Mouse (Mus musculus) right cerebral cortex, postnatal 36 days (tissue): ENCODE measurements around the gene Gm29776.
A peak's percentile ranks its signal among the peaks of the same experiment; 100 is the strongest.

ENCODE experiments used
- DNase-seq, 2 experiments: peaks; one replicate each; pipeline ENCODE4 v3.0.0; 2022; ENCODE audit warnings: low spot score in 2 of 2, mixed read lengths in 1 of 2

The Gm29776 gene

DNA sequence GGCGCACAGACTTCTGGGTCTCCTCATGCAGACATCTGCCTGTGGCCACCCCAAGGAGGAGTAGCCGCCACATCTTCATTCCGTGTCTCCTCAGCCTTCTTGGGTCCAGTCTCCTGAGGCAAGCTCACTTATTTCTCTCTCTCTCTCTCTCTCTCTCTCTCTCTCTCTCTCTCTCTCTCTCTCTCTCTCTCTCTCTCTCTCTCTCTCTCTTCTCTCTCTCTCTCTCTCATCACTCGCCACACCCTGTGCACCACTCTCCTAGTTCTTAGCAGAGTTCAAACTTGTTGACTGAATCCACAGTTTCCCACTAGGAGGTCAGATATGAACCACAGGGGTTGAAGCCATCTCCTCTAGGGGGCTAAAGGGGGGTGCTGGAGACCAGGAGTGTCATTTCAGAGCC lies at the start of gene Gm29776:
Gene Gm29776, minus strand, starts transcription at position 101 of the 400 bp plus-strand sequence.
- no peak for DNase-seq

DNA sequence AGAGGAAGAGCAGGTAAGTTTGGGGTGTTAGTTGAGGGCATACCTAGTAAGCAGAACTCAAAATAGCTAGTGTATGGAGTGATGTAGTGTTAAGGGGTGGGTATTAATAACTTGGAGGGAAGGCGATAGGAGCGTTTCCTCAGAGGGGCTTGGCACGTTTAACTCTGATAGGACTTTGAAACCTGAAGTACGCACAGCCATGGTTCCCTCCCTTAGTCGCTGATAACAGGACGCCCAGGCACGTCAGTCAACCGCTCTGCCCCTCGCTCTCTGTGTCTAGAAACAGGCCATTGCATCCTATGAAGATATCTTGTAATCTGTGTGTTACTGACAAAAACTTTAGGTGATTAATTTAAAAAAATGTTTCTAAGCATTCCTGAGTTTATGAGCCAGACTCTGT lies 47.4 kb upstream of the Gm29776 start:
- no peak for DNase-seq

DNA sequence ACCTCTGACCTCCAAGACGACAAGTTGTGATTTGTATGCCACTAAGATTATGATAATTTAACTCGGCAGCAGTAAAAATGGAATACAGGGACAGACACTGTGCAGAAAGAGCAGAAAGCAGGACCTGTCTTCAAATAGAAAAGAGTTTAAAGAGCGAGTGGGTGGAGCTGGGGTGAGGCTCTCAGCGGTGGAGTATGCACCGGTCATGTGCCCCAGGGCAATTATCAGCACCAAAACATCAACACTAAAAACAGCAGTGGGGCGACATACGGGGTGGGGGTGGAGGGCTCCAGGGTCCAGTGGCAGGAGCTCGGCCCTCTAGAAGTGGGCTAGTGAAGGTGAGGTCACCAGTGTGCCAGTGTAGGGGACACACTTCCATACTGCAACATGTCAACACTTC lies 45.8 kb upstream of the Gm29776 start:
- no peak for DNase-seq

DNA sequence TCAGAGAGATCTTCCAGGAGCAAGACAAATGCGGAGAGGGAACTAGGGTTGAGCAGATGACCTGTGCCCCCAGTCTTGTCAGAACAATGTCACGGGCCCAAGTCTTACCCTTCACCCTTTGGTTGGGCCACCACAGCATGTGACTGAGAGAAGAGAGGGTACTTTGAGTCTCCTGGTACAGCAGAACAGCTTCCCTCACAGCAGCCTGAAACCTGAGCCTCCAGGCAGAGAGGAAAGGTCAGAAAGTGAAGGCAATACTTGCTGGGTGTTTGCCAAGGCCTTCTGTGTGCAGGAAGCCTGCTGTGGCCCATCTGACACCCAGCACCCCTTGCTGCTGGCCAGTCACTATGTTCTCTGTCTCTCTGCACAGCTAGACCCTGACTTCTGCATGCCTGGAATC lies 43.7 kb upstream of the Gm29776 start:
- DNase-seq = no peak

DNA sequence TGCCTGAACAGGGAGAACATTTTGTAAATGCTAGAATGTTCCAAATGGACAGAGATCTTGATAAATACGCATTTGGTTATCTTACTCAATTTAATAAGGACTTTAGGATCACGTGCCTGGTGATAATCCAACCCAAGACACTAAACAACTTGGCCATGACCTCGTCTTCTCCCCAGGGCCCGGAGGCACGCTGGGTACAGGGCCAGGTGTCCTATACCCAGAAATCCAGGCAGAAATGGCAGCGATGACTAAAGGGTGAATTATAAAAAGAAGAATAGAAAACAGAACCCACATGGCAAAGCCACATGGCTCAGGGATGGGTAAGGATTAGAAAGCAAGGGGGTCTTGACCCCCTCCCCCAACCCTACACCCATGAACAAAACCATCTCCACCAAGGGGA lies 43.1 kb upstream of the Gm29776 start:
- DNase-seq = no peak

DNA sequence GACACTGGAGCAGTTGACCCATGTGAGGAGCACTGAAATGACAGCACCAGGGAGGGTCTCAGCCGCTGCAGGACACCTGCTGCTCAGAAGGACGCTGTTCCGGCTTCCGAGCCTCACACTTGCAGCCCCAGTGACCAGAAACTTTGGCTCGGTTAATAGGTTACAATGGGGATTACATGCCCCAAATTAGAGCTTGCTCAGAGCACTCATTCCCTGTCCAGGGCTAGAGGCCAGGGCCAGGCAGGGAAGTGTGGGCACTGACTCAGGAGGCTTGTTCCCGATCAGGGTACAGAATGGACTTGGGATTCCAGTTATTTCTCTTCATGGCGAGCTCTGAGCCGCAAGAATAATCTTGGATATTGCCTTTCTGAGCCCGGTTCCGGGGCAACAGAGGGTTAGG lies 39.0 kb upstream of the Gm29776 start:
- no peak for DNase-seq

DNA sequence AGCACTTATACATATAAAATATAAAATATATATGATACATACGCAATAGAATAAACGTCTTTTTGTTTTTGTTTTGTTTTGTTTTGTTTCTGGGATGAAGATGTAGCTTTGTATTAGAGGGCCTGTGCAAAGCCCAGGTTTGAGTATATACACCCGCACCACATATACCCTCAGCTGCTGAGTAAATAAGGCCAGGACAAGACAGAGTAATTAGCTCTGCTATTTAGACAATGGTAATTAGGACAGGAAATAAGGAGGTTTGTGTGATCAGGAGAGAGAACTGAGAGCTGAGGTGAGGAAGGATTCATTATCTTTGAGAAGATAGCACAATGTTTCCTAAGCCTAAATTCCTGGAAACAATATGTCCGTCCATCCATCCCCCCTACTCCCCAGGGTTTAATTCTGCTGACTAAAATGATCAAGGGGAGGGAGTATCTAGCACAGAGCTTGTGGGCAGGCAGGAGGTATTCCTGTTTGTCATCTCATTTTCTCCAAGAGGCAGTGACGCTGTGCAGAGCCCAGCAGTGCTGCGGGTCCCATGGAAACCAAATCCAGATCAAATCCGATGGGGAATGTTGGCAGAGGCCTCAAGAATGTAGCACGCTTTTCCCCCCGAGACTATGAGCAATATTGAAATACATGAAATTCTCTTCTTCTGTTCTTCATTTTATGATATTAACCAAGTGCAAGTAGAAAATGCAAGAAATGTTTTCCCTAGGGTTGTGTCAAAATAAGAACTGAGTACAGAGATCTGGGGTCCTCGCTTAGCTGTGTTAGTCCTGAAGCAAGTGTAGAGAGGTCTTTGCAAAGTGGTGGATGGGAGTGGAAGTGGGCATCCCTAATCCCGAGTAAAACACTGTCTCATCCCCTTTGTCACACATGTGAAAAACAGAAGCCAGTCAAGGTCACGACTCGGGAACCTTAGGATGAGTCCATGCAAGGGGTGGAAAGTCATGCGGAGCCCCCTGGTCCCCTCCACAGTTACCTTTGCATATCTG lies 38.2 kb upstream of the Gm29776 start:
- peak in 1 of 2 experiments; percentile 55 for DNase-seq

DNA sequence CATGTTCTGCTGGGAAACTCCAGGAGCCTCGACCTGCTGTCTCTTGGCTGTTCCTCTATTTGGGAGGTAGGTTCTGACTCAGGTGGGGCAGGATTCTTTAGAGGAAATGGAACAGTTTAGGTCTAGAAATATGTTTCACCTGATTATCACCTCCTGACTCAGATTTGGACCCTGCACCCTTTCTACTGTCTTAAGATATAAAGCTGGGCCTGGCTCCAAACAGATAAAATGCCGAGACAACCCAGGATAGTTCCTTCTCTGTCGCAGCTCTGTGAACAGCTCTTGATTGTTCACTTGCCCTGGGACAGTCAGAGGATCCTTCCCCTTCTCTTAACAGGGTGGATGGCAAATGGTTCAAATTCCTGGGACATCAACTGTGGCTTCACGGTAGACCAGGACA lies 36.6 kb upstream of the Gm29776 start:
- DNase-seq = no peak

DNA sequence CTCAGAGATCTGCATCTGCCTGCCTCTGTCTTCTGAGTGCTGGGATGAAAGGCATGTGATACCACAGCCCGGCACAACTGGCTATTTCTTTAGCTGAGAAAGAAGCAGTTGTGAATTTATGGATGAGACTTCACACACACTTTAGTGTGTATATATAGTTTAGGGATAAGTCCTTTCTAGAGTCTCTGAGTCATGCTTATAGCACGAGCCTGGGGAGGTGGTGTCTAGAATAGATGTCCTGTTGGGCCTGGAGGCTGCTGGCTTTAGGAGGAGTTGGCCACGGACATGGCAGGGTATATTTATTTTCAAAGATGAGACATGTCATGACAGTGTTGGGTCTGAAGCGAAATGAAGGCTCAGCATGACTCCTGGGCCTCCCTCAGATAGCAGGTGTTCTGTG lies 35.4 kb upstream of the Gm29776 start:
- no peak for DNase-seq

DNA sequence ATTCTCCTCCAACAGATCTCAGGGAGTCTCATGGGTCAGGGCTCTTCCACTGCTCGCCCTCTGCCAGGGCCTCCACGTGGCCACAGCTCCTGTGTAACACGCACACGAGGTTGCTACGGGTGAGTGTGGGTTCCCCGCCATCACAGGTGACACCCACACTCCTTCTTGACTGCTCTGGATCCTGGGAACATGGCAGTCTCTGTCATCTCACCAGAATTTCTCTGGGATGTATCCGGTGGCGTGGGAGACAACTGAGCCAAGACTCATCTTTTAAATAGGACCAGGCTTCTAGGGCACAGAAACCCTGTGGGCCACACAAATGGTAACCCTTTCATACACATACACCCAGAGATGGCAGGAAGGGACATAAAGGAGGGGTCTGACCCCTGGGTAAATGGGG lies 33.6 kb upstream of the Gm29776 start:
- DNase-seq = no peak

DNA sequence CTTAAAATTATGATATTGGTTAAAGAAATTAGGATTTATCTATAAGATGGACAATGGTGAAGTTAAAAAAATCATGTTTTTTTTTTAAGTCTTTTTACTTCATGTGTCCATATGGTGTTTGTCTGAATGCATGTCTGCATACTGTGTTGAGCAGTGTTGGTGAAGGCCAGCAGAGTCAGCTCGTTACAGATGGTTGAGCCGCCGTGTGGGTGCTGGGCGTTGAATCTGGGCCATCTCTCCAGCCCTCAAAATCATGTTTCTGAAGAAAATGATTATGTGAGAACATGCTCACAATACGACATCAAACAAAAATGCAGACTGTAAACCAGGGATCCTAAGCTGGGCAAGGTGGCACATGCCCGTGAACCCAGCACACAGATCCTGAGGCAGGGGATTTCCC lies 31.7 kb upstream of the Gm29776 start:
- DNase-seq = peak; percentile 53 to 66

DNA sequence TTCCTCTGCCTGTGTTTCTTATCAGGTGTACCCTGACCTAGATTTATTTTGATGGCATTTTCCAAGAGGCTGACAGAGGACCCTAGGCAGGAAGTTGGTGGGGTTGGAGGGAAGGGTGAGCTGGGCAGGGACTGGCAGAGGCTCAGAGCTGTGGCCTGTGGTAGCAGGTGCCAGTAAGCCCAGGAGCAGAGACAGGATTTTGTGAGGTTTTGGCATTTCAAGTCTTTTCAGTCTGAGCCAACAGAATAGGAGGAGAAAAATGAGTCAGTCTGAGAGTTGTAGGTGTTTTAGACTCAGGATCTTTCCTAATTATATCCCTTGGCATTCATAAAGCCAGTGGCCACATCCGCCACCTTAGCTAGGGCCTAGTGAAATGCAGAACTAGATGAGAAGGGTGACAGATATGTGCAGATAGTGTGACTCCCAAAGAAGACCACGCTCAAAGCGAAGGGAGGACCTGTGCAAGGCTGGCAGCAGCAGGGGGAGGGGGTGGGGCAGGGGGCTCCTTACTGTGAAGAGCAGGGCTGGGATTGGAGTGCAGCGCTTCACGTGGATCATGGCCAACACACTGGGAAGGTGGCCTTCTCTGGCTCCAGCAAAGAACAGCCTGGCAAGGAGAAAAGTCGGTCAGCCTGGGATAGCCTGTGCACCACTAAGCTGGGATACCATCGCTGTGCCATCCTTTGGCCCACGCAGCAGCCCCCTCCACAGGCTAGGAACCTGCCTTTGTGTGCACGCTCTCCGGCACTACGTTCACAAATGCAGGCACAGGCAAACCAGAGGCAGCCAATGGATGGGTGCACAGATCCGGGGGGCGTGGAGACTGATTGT lies 30.4 kb upstream of the Gm29776 start:
- DNase-seq = peak in 1 of 2 experiments; percentile 36

DNA sequence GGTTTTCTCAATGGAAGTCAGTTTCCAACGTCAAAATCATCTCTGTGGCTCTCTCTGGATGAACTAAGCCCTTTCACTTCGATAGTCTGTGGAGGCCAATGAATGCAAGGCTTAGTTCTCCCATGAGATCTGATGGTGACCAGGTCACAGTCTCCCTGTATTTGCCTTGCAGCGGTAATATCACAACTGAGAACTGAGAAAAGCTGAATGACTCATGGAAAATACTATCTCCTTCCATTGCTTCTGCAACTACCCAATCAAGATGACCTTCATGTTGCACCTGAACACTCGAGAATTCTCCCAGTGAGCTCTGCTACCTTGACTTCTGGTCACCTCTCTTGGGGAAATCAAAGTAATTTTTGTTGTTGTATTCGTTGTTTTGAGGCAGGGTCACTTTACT lies 28.9 kb upstream of the Gm29776 start:
- DNase-seq = no peak

DNA sequence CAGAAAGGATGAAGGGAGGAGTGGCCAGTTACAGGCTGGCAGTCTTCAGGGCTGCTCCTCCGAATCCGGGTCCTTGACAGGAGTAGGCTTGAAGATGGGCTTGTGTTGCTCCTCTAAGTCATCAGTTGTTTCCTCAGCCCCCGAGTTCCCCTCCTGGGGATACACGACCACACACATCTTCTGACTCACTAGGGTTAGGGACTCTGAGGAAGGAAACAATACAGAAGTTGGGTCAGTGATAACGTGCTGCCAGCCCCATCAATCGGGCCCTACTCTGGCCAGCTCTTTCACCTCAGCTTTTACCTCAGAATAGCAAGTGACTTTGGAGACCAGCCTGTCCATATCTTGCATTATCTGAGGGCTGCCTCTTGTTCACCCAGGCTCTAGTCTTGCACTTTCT lies 25.4 kb upstream of the Gm29776 start:
- no peak for DNase-seq

DNA sequence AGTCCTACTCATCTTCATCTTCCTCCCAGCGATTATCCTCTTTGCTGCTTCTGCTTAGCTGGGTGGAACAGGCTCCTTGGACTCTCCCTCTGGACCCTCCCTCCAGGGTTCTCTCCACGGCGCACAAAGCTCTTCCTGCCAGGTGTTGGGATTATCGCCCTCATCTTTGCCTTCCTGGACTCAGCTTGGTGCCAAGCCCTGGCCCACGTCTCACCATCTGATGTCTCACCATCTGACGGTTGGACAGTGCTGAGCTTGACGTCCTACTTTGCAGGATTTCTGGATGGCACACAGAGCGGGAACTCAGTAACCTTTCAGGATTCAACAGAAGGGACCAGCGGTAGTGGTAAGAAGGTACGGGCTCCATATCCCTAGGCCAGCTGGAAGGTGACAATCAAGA lies 23.1 kb upstream of the Gm29776 start:
- no peak for DNase-seq

DNA sequence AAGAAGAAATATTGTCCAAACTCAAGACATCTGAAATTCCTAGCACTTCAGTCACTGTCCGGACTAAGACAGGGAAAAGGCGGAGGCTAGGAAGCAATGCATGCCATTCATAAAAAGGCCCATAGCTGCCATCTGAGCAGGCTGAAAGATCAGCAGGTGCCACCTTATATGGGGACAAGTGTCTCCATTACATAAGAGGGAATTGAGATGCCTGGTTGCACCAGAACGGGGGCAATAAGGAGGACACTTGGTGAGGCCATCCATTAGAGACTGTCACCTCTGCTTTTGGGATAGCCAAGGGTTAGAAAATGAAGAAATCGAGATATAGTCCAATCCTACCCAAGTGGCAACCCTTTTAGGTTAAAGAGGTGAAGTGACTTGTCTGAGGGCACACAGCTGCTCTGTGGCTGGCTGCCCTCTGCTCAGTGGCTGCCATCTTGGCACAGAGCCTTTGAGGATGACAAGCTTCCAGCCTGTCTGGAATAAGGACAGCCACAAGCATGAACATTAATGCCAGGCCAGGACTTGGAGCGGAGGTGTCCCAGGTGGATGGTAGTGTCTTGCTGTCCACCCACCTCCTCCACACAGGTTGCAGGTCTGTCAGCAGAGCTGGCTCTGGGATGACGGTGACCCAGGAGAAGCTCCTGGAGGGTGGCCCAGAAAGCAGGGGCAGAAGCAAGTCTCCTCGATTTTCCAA lies 22.2 kb upstream of the Gm29776 start:
- no peak for DNase-seq

DNA sequence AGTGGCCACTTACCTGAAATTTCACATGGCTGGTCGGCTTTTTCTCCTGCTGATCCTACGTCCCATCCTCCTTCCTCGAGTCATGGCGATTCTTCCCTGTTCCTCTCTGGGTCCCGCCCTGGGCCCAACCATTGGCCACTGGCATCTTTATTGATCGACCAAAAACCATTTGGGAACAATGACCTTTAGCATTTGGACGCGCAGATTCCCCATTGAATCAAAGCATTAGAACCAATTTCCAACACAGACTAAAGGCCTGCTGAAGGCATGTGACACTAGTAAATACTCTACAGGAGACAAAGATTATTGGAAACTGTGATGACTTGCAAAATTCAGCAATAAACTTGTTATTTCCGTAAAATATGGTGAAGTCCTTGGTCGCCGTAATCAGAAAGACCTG lies 21.4 kb upstream of the Gm29776 start:
- no peak for DNase-seq

DNA sequence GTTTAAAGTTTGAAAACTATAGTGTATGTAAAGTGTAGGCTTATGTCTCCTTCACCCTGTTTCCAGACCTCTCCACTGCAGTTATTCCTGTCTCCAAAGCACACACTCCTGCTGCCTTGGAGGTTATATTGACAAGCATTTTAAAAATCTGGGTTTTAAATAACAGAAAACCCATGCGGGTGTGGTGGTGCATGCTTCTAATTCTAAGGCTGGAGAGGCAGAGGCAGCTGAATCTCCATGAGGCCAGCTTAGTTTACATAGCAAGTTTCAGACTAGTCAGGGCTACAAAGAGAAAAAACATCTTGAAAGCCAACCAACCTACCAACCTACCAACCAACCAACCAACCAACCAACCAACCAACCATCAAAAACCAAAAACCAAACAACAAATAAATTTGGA lies 16.8 kb upstream of the Gm29776 start:
- no peak for DNase-seq

DNA sequence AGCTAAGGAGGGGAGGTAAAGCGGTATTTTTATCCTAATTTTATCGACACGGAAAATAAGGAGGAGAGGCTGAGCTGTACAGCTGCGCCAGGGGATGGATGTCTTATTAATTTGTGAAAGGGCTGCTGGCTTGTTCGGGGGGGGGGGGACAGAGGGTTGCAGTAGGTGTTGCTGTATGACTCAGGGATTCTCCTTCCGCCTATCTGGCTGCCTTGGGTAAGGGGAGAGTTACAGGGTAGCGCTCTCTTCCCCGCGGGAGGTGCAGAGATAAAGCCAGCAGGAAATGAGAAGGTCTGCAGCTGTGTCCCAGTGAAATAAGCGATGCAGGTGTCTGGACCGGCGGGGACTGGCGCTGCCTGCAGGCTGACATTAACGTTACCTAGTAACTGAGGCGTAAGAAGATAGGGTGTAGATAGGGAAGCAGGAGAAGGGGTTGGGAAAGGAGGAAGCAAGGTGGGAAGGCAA lies 16.0 kb upstream of the Gm29776 start:
- DNase-seq = peak in 1 of 2 experiments; percentile 37

DNA sequence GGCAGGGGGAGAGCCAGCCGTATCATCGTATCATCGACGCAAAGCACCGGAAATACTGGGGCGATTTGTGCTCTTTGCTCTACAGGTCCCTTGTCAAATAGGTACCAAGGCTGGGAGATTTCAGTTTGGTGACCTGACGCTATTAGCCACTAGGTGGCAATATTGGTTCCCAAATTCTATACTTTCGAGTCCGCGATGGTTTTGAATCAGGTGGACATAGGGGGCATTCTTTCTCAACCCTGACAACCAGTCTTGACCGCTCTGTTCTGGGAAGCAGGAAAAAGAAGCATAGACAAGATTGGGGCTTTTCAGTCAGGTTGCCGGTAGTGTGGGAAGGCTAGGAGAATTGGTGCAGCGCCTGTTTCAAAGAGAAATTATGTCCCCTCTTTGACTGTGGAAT lies 15.5 kb upstream of the Gm29776 start:
- DNase-seq = peak; percentile 65 to 72

DNA sequence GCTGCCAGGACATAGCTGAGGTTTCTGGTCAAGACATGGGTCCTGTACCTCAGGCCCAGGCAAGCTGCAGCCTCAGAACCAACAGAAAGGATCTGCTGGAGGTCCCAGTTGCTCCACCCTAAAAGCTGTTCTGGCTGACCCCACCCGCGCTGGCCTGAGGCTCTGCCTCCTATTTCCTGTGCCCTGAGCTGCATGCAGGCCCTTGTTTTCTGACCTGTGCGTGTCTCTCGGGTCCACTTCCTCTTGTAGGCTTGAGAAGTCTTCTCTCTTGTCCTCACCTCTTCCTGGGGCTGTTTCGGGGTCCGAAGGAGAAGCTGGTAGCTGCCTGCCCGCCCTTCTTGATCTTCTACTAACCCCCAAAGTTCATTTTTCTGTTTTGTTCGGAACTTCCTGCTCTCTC lies 14.2 kb upstream of the Gm29776 start:
- no peak for DNase-seq

DNA sequence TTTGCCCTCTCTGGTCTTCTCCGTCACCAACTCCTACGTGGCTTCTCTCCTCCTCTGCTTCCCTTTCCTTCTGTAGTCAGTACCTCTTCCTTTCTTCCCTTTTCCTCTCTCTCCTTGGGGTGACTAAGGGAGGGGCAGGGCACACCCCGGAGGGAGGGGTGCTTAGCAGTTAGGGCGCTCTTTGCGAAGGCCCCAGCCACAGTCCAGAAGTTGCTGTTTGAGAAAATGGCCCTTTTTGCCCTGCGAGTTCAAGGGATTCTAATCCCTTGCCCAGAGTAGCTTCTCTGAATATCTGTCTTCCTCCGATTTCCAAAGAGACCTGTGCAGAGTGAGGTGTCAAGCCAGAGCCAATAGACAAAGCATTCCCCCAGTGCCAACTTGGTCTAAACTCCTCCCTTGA lies 13.4 kb upstream of the Gm29776 start, which contains the start of gene Cebpe:
Gene Cebpe, minus strand, starts transcription at position 101 of the 400 bp plus-strand sequence.
- no peak for DNase-seq
